Mouse (Mus musculus): ENCODE data around the gene Fam241a. TPM values are rescaled to one million over a fixed set of nuclear protein-coding genes. Genes with fewer than 3 reads are reported as not detected.

Fam241a gene
- polyA plus RNA-seq, 2 experiments = 6.3 to 11.7 TPM

DNA sequence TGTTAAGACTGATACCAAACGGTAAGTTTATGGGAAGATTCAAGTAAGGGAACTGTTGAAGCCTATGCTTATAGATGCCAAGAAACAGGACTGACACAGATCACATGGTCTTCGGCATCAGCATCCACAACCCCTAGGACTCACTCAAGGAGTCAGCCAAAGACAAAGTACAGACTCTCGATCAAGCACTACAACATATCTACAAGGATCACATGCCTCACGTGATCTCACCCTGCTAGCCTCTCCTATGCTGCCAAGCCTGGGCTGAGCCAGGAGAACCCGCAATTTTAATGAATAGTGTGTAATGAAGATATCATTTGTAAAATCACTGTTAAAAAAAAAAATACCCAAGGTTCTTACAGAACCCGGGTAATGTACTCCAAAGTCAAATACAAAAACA is 60.5 kb downstream of the Fam241a start:
- H3K9ac ChIP-seq (ENCODE audit: low read depth, low read length, severe bottlenecking) = no peak overlapping the region
- H3K4me3 ChIP-seq (replicated peaks; ENCODE audit: low read length) = no peak overlapping the region
- TF ChIP-seq POLR2A (IDR thresholded peaks at IDR 0.05; ENCODE audit: borderline replicate concordance, extremely low read depth, insufficient read depth, insufficient read length) = no peak
- H3K27me3 ChIP-seq (ENCODE audit: control insufficient read depth, insufficient read depth, low read length) = no peaks in the 10 kb centered on the region
- WGBS = 86% methylated on average over 6 of the region's 6 CpGs
- no peaks in the 10 kb centered on the region; the same call in 1 of the 2 replicates for H3K36me3 ChIP-seq (ENCODE audit: control insufficient read depth, insufficient read depth, low read length)
- DNase-seq (ENCODE audit: low spot score) (no peak), ATAC-seq (ENCODE audit: low FRiP score, low read depth) (no peak)
- no peaks in the 10 kb centered on the region for H3K9me3 ChIP-seq (ENCODE audit: control insufficient read depth, low read length)
- H3K4me1 ChIP-seq (ENCODE audit: control insufficient read depth, insufficient read depth, low read length) = peaks cover 15% of the 10 kb centered on the region
- H3K27ac ChIP-seq (replicated peaks; ENCODE audit: low read depth, low read length) = no peak overlapping the region
- H3K4me2 ChIP-seq (replicated peaks; ENCODE audit: low read depth, low read length, severe bottlenecking) = no peak overlapping the region

DNA sequence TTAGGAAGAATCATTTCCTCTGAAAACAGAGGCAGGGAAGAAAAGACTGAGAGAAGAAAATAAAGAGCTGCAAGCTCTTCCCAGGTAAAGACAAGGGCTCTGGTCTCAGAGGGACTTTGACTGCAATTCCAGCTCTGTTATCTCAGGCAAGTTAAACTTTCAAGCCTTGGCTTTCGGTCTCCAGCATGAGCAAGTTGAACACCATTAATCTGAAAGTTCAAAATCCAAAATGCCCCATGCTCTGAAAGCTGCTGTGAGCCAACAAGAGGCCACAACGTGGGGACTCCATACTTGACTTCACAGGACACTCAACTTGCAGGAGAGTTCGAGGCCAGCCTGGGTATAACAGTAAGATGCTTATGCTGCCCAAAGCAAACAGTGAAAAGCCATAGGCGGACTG is 62.1 kb downstream of the Fam241a start:
- Histone ChIP-seq H3K4me3 (replicated peaks; ENCODE audit: low read length) (no peak overlapping the region), H3K36me3 (ENCODE audit: control insufficient read depth, insufficient read depth, low read length) (no peaks in the 10 kb centered on the region; the same call in 1 of the 2 replicates), H3K4me1 (ENCODE audit: control insufficient read depth, insufficient read depth, low read length) (peaks cover 15% of the 10 kb centered on the region), H3K27me3 (ENCODE audit: control insufficient read depth, insufficient read depth, low read length) (no peaks in the 10 kb centered on the region), H3K27ac (replicated peaks; ENCODE audit: low read depth, low read length) (no peak overlapping the region), H3K9me3 (ENCODE audit: control insufficient read depth, low read length) (no peaks in the 10 kb centered on the region), H3K4me2 (replicated peaks; ENCODE audit: low read depth, low read length, severe bottlenecking) (no peak overlapping the region), H3K9ac (ENCODE audit: low read depth, low read length, severe bottlenecking) (no peak overlapping the region)
- no peak for TF ChIP-seq POLR2A (IDR thresholded peaks at IDR 0.05; ENCODE audit: borderline replicate concordance, extremely low read depth, insufficient read depth, insufficient read length)
- ATAC-seq (ENCODE audit: low FRiP score, low read depth) (no peak), DNase-seq (ENCODE audit: low spot score) (no peak)
- 87% methylated on average over 4 of the region's 4 CpGs for WGBS

DNA sequence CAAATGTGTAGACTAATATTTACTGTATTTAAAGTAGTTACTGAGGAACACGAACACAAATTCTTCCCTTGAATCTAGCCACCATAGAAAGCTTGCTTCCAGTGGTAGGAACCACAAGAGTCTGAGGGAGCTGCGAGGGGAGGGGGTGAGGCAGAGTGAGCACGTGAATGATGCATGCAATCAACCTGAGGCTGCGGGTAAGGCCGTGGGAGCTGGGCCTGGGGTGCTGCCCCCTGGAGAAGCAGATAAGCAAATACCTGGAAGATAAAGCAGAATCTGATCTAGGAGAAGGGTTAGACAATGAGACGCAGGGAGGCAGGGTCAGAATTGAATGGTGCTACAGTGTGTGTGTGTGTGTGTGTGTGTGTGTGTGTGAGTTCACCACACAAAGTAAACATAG is 65.0 kb downstream of the Fam241a start:
- ATAC-seq (ENCODE audit: low FRiP score, low read depth) = no peak
- Histone ChIP-seq H3K27me3 (ENCODE audit: control insufficient read depth, insufficient read depth, low read length) (no peaks in the 10 kb centered on the region), H3K4me2 (replicated peaks; ENCODE audit: low read depth, low read length, severe bottlenecking) (no peak overlapping the region), H3K27ac (replicated peaks; ENCODE audit: low read depth, low read length) (no peak overlapping the region), H3K36me3 (ENCODE audit: control insufficient read depth, insufficient read depth, low read length) (no peaks in the 10 kb centered on the region; the same call in 1 of the 2 replicates), H3K4me1 (ENCODE audit: control insufficient read depth, insufficient read depth, low read length) (peaks cover 10% of the 10 kb centered on the region), H3K9ac (ENCODE audit: low read depth, low read length, severe bottlenecking) (no peak overlapping the region), H3K9me3 (ENCODE audit: control insufficient read depth, low read length) (no peaks in the 10 kb centered on the region), H3K4me3 (replicated peaks; ENCODE audit: low read length) (no peak overlapping the region)
- DNase-seq (ENCODE audit: low spot score) = no peak
- TF ChIP-seq POLR2A (IDR thresholded peaks at IDR 0.05; ENCODE audit: borderline replicate concordance, extremely low read depth, insufficient read depth, insufficient read length) = no peak
- WGBS = 80% methylated on average over 6 of the region's 6 CpGs

DNA sequence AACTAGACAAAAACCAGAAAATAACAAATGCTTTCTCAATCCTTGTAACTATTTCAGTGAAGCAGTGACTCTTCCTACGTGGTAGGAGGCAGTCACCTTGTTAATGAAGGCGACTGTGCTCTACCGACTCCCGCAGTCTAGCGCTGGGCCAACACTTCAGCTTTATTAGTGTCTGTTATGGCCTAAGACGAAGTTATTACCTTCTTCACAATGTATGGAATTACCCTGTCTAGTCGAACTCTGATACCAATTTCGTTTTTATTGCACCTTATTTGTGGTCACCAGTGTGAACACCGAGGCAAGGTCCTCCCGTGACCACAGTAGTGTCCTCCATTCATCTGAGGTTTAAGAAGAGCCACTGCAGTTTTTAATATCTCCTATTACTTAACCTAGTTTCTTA is 65.9 kb downstream of the Fam241a start:
- no peak for ATAC-seq (ENCODE audit: low FRiP score, low read depth)
- no peak overlapping the region for H3K4me3 ChIP-seq (replicated peaks; ENCODE audit: low read length)
- H3K9me3 ChIP-seq (ENCODE audit: control insufficient read depth, low read length) = no peaks in the 10 kb centered on the region
- no peak for DNase-seq (ENCODE audit: low spot score)
- no peak overlapping the region for H3K9ac ChIP-seq (ENCODE audit: low read depth, low read length, severe bottlenecking)
- H3K4me2 ChIP-seq (replicated peaks; ENCODE audit: low read depth, low read length, severe bottlenecking) = no peak overlapping the region
- no peak overlapping the region for H3K27ac ChIP-seq (replicated peaks; ENCODE audit: low read depth, low read length)
- H3K4me1 ChIP-seq (ENCODE audit: control insufficient read depth, insufficient read depth, low read length) = peaks cover 5% of the 10 kb centered on the region; the same call in 1 of the 2 replicates
- 74% methylated on average over 10 of the region's 10 CpGs for WGBS
- H3K36me3 ChIP-seq (ENCODE audit: control insufficient read depth, insufficient read depth, low read length) = no peaks in the 10 kb centered on the region; the same call in 1 of the 2 replicates
- no peak for TF ChIP-seq POLR2A (IDR thresholded peaks at IDR 0.05; ENCODE audit: borderline replicate concordance, extremely low read depth, insufficient read depth, insufficient read length)
- no peaks in the 10 kb centered on the region for H3K27me3 ChIP-seq (ENCODE audit: control insufficient read depth, insufficient read depth, low read length)

DNA sequence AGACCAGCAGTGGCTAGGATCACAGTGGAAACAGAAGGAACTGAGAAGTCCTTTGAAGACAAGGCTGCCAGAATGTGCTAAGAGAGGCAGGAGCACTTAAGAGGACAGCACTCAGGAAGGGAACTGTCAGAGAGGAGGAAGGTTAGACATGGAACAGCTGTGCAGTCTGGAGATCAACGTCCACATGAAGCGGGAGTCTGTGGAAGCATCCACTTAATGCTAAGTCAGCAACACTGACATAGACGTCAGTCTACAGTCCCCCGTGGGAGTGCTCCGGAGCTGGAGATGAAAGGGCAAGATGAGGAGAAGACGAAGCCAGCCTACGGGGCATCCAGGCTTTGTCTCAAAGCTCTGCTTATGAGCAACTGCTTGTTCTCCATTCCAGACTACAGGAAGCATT is 69.0 kb downstream of the Fam241a start:
- Histone ChIP-seq H3K9ac (ENCODE audit: low read depth, low read length, severe bottlenecking) (no peak overlapping the region), H3K9me3 (ENCODE audit: control insufficient read depth, low read length) (no peaks in the 10 kb centered on the region), H3K36me3 (ENCODE audit: control insufficient read depth, insufficient read depth, low read length) (peaks cover under 1% of the 10 kb centered on the region; the same call in 1 of the 2 replicates), H3K4me3 (replicated peaks; ENCODE audit: low read length) (no peak overlapping the region), H3K4me1 (ENCODE audit: control insufficient read depth, insufficient read depth, low read length) (peaks cover 10% of the 10 kb centered on the region; the same call in 1 of the 2 replicates), H3K4me2 (replicated peaks; ENCODE audit: low read depth, low read length, severe bottlenecking) (no peak overlapping the region), H3K27me3 (ENCODE audit: control insufficient read depth, insufficient read depth, low read length) (no peaks in the 10 kb centered on the region), H3K27ac (replicated peaks; ENCODE audit: low read depth, low read length) (no peak overlapping the region)
- DNase-seq (ENCODE audit: low spot score) (no peak), ATAC-seq (ENCODE audit: low FRiP score, low read depth) (no peak)
- TF ChIP-seq POLR2A (IDR thresholded peaks at IDR 0.05; ENCODE audit: borderline replicate concordance, extremely low read depth, insufficient read depth, insufficient read length) = no peak
- WGBS = 50% methylated on average over 7 of the region's 7 CpGs

DNA sequence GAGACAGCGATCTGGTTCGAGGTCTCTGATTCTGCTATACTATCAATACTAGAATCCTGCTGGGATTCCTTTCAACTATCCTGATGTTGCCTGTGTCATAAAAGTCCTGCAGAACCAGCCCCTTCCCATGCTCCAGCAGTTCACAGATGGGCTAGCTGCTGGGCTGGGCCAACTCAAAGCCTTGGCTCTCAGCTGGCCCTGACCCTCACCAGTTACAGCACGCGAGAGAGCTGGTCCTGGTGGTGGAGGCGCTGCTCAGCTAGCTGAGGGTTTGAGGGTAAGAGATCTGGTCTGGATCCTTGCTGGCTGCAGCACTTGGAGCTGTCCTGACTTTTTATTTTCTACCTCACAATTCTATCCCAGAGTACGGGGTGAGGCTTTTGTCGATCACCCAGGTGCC is 69.6 kb downstream of the Fam241a start:
- DNase-seq (ENCODE audit: low spot score) (no peak), ATAC-seq (ENCODE audit: low FRiP score, low read depth) (no peak)
- Histone ChIP-seq H3K27ac (replicated peaks; ENCODE audit: low read depth, low read length) (no peak overlapping the region), H3K9me3 (ENCODE audit: control insufficient read depth, low read length) (no peaks in the 10 kb centered on the region), H3K27me3 (ENCODE audit: control insufficient read depth, insufficient read depth, low read length) (no peaks in the 10 kb centered on the region), H3K4me2 (replicated peaks; ENCODE audit: low read depth, low read length, severe bottlenecking) (no peak overlapping the region), H3K36me3 (ENCODE audit: control insufficient read depth, insufficient read depth, low read length) (peaks cover 5% of the 10 kb centered on the region; the same call in 1 of the 2 replicates), H3K4me3 (replicated peaks; ENCODE audit: low read length) (no peak overlapping the region), H3K4me1 (ENCODE audit: control insufficient read depth, insufficient read depth, low read length) (peaks cover 10% of the 10 kb centered on the region; the same call in 1 of the 2 replicates), H3K9ac (ENCODE audit: low read depth, low read length, severe bottlenecking) (no peak overlapping the region)
- 75% methylated on average over 7 of the region's 7 CpGs for WGBS
- TF ChIP-seq POLR2A (IDR thresholded peaks at IDR 0.05; ENCODE audit: borderline replicate concordance, extremely low read depth, insufficient read depth, insufficient read length) = no peak

All from limb, embryonic 14.5 days (tissue).